Mouse (Mus musculus) forebrain, postnatal 0 days (tissue): ENCODE data around the gene Tgfb2. TPM values are rescaled to one million over a fixed set of nuclear protein-coding genes. Genes with fewer than 3 reads are reported as not detected.

Source experiments
- ATAC-seq: fragments of 200-750 bp; cut with Nextera tagmentation; 2 replicates; pipeline ENCODE4 v1.8.0; 2017; ENCODE audit warnings: mild to moderate bottlenecking, moderate library complexity
- DNase-seq: peaks from one replicate; pipeline ENCODE4 v3.0.0-alpha.2; 2015
- H3K27ac ChIP-seq: fragments of 300-500 bp; sonication (generic); 2 replicates; pipeline ENCODE4 v1.5.1; 2014; ENCODE audit warnings: low read depth, mild to moderate bottlenecking, antibody characterized with exemption, low read length, moderate library complexity, mixed read lengths
- H3K27me3 ChIP-seq: fragments of 300-500 bp; sonication (generic); 2 replicates; pipeline ENCODE4 v1.6.1; 2014; ENCODE audit warnings: mild to moderate bottlenecking, low read length, mixed read lengths; ENCODE audit not compliant: insufficient read depth
- H3K36me3 ChIP-seq: fragments of 300-500 bp; sonication (generic); 2 replicates; pipeline ENCODE4 v1.6.1; 2014; ENCODE audit warnings: mild to moderate bottlenecking, moderate library complexity; ENCODE audit not compliant: insufficient read depth
- H3K4me1 ChIP-seq: fragments of 300-500 bp; sonication (generic); 2 replicates; pipeline ENCODE4 v1.6.1; 2014; ENCODE audit warnings: antibody characterized with exemption; ENCODE audit not compliant: insufficient read depth
- H3K4me2 ChIP-seq: fragments of 300-500 bp; sonication (generic); 2 replicates; pipeline ENCODE4 v1.6.1; 2014; ENCODE audit warnings: low read depth, mild to moderate bottlenecking, moderate library complexity
- H3K4me3 ChIP-seq: fragments of 300-500 bp; sonication (generic); 2 replicates; pipeline ENCODE4 v1.5.1; 2014; ENCODE audit warnings: low read depth, low read length, mixed read lengths
- H3K9ac ChIP-seq: fragments of 300-500 bp; sonication (generic); 2 replicates; pipeline ENCODE4 v1.6.1; 2014; ENCODE audit warnings: mild to moderate bottlenecking
- H3K9me3 ChIP-seq: fragments of 300-500 bp; sonication (generic); 2 replicates; pipeline ENCODE4 v1.6.1; 2016; ENCODE audit warnings: low read length
- CTCF ChIP-seq: sonication (generic); IDR thresholded peaks from 2 replicates; pipeline ENCODE4 v1.5.1; 2016; ENCODE audit warnings: antibody characterized with exemption, control low read depth, low read depth
- WGBS: fragments of 180-500 bp; shearing (Covaris S2); extraction: QIAGEN DNeasy Blood & Tissue Kit; methylation state at CpG from one replicate; pipeline ENCODE4 v1.1.7; 2014; 5-methylcytosine and 5-hydroxymethylcytosine counted together
- polyA plus RNA-seq: library from polyadenylated mRNA; unstranded; fragments of >200 nt; fragmentation: Nextera tagmentation; extraction: Ambion mirVana; gene quantifications from 2 replicates; pipeline ENCODE4 v1.2.1, GENCODE M21; 2015
- total RNA-seq: library from RNA; depleted of rRNA; stranded (reverse); fragments of >200 nt; gene quantifications from 2 replicates; pipeline ENCODE4 v1.2.3, GENCODE M21; 2014

Gene Tgfb2
- total and polyA plus RNA-seq, 2 experiments from 2014 or later: 15.4 to 35.8 TPM

DNA sequence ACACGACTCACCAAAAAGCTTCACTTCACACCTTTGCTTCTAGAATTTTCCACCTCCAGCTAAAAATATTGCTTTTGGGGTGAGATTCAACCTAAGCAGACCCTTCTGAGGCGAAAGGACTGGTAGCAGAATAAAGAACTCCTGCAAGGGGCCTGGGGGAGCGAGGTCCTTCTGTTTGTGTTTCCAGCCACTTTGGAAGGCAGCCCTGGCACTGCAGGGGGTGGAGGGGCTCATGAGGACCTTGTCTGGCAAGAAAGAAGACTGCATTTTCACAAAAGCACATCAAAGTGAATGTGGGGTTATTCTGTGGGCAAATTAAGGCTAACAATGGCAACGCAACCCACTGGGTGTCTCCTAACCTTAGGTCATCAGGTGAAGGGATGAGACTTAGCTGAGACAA, 32.6 kb downstream of the Tgfb2 start:
- Histone ChIP-seq H3K4me3 (no peak overlapping the region), H3K27ac (no peak overlapping the region), H3K9ac (no peak overlapping the region), H3K27me3 (no peaks in the 10 kb centered on the region), H3K36me3 (no peaks in the 10 kb centered on the region), H3K4me1 (no peaks in the 10 kb centered on the region), H3K9me3 (no peaks in the 10 kb centered on the region), H3K4me2 (no peak overlapping the region)
- DNase-seq (no peak), ATAC-seq (no peak)
- WGBS: 58% methylated on average over 4 of the region's 4 CpGs
- TF ChIP-seq CTCF: no peak

DNA sequence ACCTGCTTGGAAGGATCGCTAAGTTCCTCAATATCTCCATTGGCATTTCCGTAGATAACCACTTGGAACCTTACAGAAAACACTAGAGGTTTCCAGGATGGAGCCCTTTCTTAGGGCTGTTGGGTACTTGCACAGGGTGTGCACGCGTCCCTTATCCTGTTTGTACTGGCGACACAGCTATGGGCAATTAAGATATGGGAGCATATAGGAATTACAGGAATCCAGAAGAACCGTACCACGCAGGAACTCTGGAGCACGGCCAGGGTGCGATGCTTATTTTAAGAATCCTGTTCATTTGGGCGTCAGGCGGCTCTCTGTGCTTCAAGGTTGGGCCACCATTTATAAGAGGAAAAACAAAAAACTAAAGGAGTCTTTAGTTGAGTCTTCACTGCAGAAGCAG, 42.4 kb downstream of the Tgfb2 start:
- 90% methylated on average over 11 of the region's 11 CpGs for WGBS
- H3K4me1 ChIP-seq: no peaks in the 10 kb centered on the region
- DNase-seq (no peak), ATAC-seq (no peak)
- no peaks in the 10 kb centered on the region for H3K36me3 ChIP-seq
- no peak for TF ChIP-seq CTCF
- H3K4me2 ChIP-seq: no peak overlapping the region
- H3K27ac ChIP-seq: no peak overlapping the region
- no peak overlapping the region for H3K9ac ChIP-seq
- no peak overlapping the region for H3K4me3 ChIP-seq
- no peaks in the 10 kb centered on the region for H3K9me3 ChIP-seq
- H3K27me3 ChIP-seq: no peaks in the 10 kb centered on the region

GRCm38 (mm10) chr1:186662996-186663395, 42.8 kb downstream of the Tgfb2 start:
- H3K9ac ChIP-seq: no peak overlapping the region
- no peak for DNase-seq
- H3K4me2 ChIP-seq: no peak overlapping the region
- no peak overlapping the region for H3K27ac ChIP-seq
- H3K36me3 ChIP-seq: no peaks in the 10 kb centered on the region
- no peaks in the 10 kb centered on the region for H3K9me3 ChIP-seq
- 88% methylated on average over 10 of the region's 10 CpGs for WGBS
- no peak for TF ChIP-seq CTCF
- ATAC-seq: no peak
- no peaks in the 10 kb centered on the region for H3K27me3 ChIP-seq
- no peaks in the 10 kb centered on the region for H3K4me1 ChIP-seq
- H3K4me3 ChIP-seq: no peak overlapping the region

- Histone ChIP-seq H3K4me3 (no peak overlapping the region), H3K9ac (no peak overlapping the region), H3K27ac (no peak overlapping the region), H3K27me3 (no peaks in the 10 kb centered on the region), H3K36me3 (no peaks in the 10 kb centered on the region), H3K4me2 (no peak overlapping the region), H3K4me1 (no peaks in the 10 kb centered on the region), H3K9me3 (no peaks in the 10 kb centered on the region)
- peak; percentile 46 for DNase-seq
- 64% methylated on average over 15 of the region's 15 CpGs for WGBS
- peak; percentile 25; the same call in 1 of the 2 replicates for ATAC-seq
- no peak for TF ChIP-seq CTCF
Measured at GRCm38 (mm10) chr1:186661206-186661921, 44.4 kb downstream of the Tgfb2 start.

DNA sequence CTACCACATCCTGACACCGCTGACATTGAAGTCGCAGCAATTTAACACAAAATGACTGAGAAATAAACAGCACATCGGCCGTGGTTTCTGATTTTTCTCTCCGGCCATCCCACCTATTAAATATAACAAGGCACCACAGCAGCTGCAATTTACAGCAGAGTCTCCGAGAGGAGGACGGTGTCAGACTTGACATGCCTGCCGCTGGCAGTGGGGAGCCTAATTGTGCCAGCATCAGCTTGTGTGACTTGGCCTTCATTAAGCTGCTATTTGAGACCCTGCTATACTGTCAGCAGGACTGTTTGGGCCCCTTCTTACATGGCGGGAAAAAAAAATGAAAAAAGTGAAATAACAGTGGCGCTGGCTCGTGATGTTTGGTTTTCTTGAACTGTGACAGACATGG, 47.0 kb downstream of the Tgfb2 start:
- 39% methylated on average over 11 of the region's 11 CpGs for WGBS
- Histone ChIP-seq H3K9ac (no peak overlapping the region), H3K27me3 (no peaks in the 10 kb centered on the region), H3K4me1 (no peaks in the 10 kb centered on the region), H3K4me2 (no peak overlapping the region), H3K9me3 (no peaks in the 10 kb centered on the region), H3K36me3 (no peaks in the 10 kb centered on the region), H3K4me3 (no peak overlapping the region), H3K27ac (no peak overlapping the region)
- DNase-seq (no peak), ATAC-seq (no peak)
- TF ChIP-seq CTCF: no peak

DNA sequence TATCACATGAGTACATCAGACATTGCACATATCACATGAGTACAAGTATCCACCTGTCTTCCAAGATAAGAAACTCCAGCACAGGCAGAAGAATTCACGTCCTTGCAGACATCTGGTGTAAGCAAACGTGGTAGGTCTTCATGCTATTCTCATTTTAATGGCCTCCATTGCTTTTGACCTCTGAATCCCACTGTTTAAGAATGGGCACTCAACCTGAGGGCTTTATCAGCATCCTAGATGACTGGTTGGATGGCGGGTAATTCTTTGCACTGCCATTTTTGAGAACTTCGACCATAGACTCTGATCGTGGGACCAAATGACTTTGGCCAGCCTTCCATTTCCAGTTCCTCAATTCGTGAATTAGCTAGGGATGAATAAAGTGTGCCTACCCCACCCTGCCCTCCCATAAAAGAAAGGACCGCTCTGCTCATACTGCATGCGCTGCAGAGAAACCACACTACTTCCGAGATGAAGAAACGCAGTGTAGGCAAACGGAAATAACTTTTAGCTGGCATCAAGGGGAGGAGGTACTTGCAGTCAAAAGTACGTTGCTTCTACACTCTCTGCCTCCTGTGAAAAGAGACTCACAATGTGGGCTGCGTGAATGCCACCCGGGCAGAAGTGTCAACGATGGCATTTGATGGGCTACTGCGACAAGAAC, 48.1 kb downstream of the Tgfb2 start:
- no peak overlapping the region for H3K27ac ChIP-seq
- H3K9me3 ChIP-seq: no peaks in the 10 kb centered on the region
- no peaks in the 10 kb centered on the region for H3K27me3 ChIP-seq
- H3K4me1 ChIP-seq: no peaks in the 10 kb centered on the region
- ATAC-seq (no peak), DNase-seq (no peak)
- WGBS: 88% methylated on average over 16 of the region's 16 CpGs
- H3K36me3 ChIP-seq: no peaks in the 10 kb centered on the region
- no peak overlapping the region for H3K9ac ChIP-seq
- no peak overlapping the region for H3K4me2 ChIP-seq
- H3K4me3 ChIP-seq: no peak overlapping the region
- no peak for TF ChIP-seq CTCF

- H3K4me2 ChIP-seq: no peak overlapping the region
- ATAC-seq (no peak), DNase-seq (no peak)
- H3K9me3 ChIP-seq: no peaks in the 10 kb centered on the region
- no peaks in the 10 kb centered on the region for H3K4me1 ChIP-seq
- H3K4me3 ChIP-seq: no peak overlapping the region
- TF ChIP-seq CTCF: no peak
- H3K36me3 ChIP-seq: no peaks in the 10 kb centered on the region
- 93% methylated on average over 5 of the region's 5 CpGs for WGBS
- no peaks in the 10 kb centered on the region for H3K27me3 ChIP-seq
- no peak overlapping the region for H3K27ac ChIP-seq
- no peak overlapping the region for H3K9ac ChIP-seq
Measured at GRCm38 (mm10) chr1:186656732-186657329, 49.0 kb downstream of the Tgfb2 start.
